Mouse (Mus musculus): ENCODE results near the gene Pik3r6. TPM values are rescaled to one million over a fixed set of nuclear protein-coding genes. Genes with fewer than 3 reads are reported as not detected.

The Pik3r6 gene
- polyA plus RNA-seq, 1 experiment from 2014 or later: 1.0 TPM

- no peaks in the 10 kb centered on the region for H3K36me3 ChIP-seq (ENCODE audit: control insufficient read depth, insufficient read depth)
- H3K4me3 ChIP-seq (ENCODE audit: low read depth, low read length): no peak overlapping the region
- no peaks in the 10 kb centered on the region for H3K4me1 ChIP-seq (replicated peaks; ENCODE audit: control insufficient read depth, insufficient read depth, low read length)
- no peaks in the 10 kb centered on the region for H3K9me3 ChIP-seq (ENCODE audit: control insufficient read depth)
- no peak overlapping the region for H3K9ac ChIP-seq (ENCODE audit: low read depth, low read length)
- no peak overlapping the region for H3K4me2 ChIP-seq (replicated peaks; ENCODE audit: low read depth)
- WGBS: 66% methylated on average over 6 of the region's 6 CpGs
- no peaks in the 10 kb centered on the region for H3K27me3 ChIP-seq (replicated peaks; ENCODE audit: control insufficient read depth, insufficient read depth, low read length)
- no peak for TF ChIP-seq CTCF (IDR thresholded peaks at IDR 0.05; ENCODE audit: low read depth)
- no peak for ATAC-seq
- no peak overlapping the region for H3K27ac ChIP-seq (ENCODE audit: low read depth, low read length)
These were observed 28.2 kb upstream of the Pik3r6 start for GRCm38 (mm10) chr11:68474600-68474999.

GRCm38 (mm10) chr11:68475676-68476075, 27.1 kb upstream of the Pik3r6 start:
- H3K9me3 ChIP-seq (ENCODE audit: control insufficient read depth): no peaks in the 10 kb centered on the region
- no peak overlapping the region for H3K9ac ChIP-seq (ENCODE audit: low read depth, low read length)
- no peaks in the 10 kb centered on the region for H3K4me1 ChIP-seq (replicated peaks; ENCODE audit: control insufficient read depth, insufficient read depth, low read length)
- H3K4me2 ChIP-seq (replicated peaks; ENCODE audit: low read depth): no peak overlapping the region
- H3K36me3 ChIP-seq (ENCODE audit: control insufficient read depth, insufficient read depth): no peaks in the 10 kb centered on the region
- no peak for ATAC-seq
- 69% methylated on average over 7 of the region's 7 CpGs for WGBS
- no peaks in the 10 kb centered on the region for H3K27me3 ChIP-seq (replicated peaks; ENCODE audit: control insufficient read depth, insufficient read depth, low read length)
- TF ChIP-seq CTCF (IDR thresholded peaks at IDR 0.05; ENCODE audit: low read depth): no peak
- no peak overlapping the region for H3K27ac ChIP-seq (ENCODE audit: low read depth, low read length)
- no peak overlapping the region for H3K4me3 ChIP-seq (ENCODE audit: low read depth, low read length)

- Histone ChIP-seq H3K4me2 (replicated peaks; ENCODE audit: low read depth) (no peak overlapping the region), H3K27ac (ENCODE audit: low read depth, low read length) (no peak overlapping the region), H3K4me1 (replicated peaks; ENCODE audit: control insufficient read depth, insufficient read depth, low read length) (no peaks in the 10 kb centered on the region), H3K4me3 (ENCODE audit: low read depth, low read length) (no peak overlapping the region), H3K27me3 (replicated peaks; ENCODE audit: control insufficient read depth, insufficient read depth, low read length) (no peaks in the 10 kb centered on the region), H3K36me3 (ENCODE audit: control insufficient read depth, insufficient read depth) (no peaks in the 10 kb centered on the region), H3K9ac (ENCODE audit: low read depth, low read length) (no peak overlapping the region), H3K9me3 (ENCODE audit: control insufficient read depth) (no peaks in the 10 kb centered on the region)
- no peak for ATAC-seq
- TF ChIP-seq CTCF (IDR thresholded peaks at IDR 0.05; ENCODE audit: low read depth): no peak
- WGBS: 71% methylated on average over 6 of the region's 6 CpGs
These were observed 25.2 kb upstream of the Pik3r6 start for GRCm38 (mm10) chr11:68477661-68478060.

- no peak for TF ChIP-seq CTCF (IDR thresholded peaks at IDR 0.05; ENCODE audit: low read depth)
- H3K27me3 ChIP-seq (replicated peaks; ENCODE audit: control insufficient read depth, insufficient read depth, low read length): no peaks in the 10 kb centered on the region
- H3K9me3 ChIP-seq (ENCODE audit: control insufficient read depth): no peaks in the 10 kb centered on the region
- 63% methylated on average over 3 of the region's 3 CpGs for WGBS
- no peaks in the 10 kb centered on the region for H3K4me1 ChIP-seq (replicated peaks; ENCODE audit: control insufficient read depth, insufficient read depth, low read length)
- H3K36me3 ChIP-seq (ENCODE audit: control insufficient read depth, insufficient read depth): no peaks in the 10 kb centered on the region
- ATAC-seq: no peak
- H3K4me3 ChIP-seq (ENCODE audit: low read depth, low read length): no peak overlapping the region
- H3K4me2 ChIP-seq (replicated peaks; ENCODE audit: low read depth): no peak overlapping the region
- H3K27ac ChIP-seq (ENCODE audit: low read depth, low read length): no peak overlapping the region
- H3K9ac ChIP-seq (ENCODE audit: low read depth, low read length): no peak overlapping the region
These were observed 24.2 kb upstream of the Pik3r6 start for GRCm38 (mm10) chr11:68478574-68478981.

GRCm38 (mm10) chr11:68480660-68481059, 22.2 kb upstream of the Pik3r6 start:
- H3K4me3 ChIP-seq (ENCODE audit: low read depth, low read length): no peak overlapping the region
- WGBS: 95% methylated on average over 4 of the region's 4 CpGs
- no peak overlapping the region for H3K27ac ChIP-seq (ENCODE audit: low read depth, low read length)
- H3K4me2 ChIP-seq (replicated peaks; ENCODE audit: low read depth): no peak overlapping the region
- H3K36me3 ChIP-seq (ENCODE audit: control insufficient read depth, insufficient read depth): no peaks in the 10 kb centered on the region
- peak; percentile 32 for TF ChIP-seq CTCF (IDR thresholded peaks at IDR 0.05; ENCODE audit: low read depth)
- H3K9ac ChIP-seq (ENCODE audit: low read depth, low read length): no peak overlapping the region
- H3K9me3 ChIP-seq (ENCODE audit: control insufficient read depth): no peaks in the 10 kb centered on the region
- no peaks in the 10 kb centered on the region for H3K4me1 ChIP-seq (replicated peaks; ENCODE audit: control insufficient read depth, insufficient read depth, low read length)
- no peak for ATAC-seq
- H3K27me3 ChIP-seq (replicated peaks; ENCODE audit: control insufficient read depth, insufficient read depth, low read length): no peaks in the 10 kb centered on the region

- Histone ChIP-seq H3K4me1 (replicated peaks; ENCODE audit: control insufficient read depth, insufficient read depth, low read length) (no peaks in the 10 kb centered on the region), H3K36me3 (ENCODE audit: control insufficient read depth, insufficient read depth) (no peaks in the 10 kb centered on the region), H3K9me3 (ENCODE audit: control insufficient read depth) (no peaks in the 10 kb centered on the region), H3K4me2 (replicated peaks; ENCODE audit: low read depth) (no peak overlapping the region), H3K9ac (ENCODE audit: low read depth, low read length) (no peak overlapping the region), H3K4me3 (ENCODE audit: low read depth, low read length) (no peak overlapping the region), H3K27me3 (replicated peaks; ENCODE audit: control insufficient read depth, insufficient read depth, low read length) (no peaks in the 10 kb centered on the region), H3K27ac (ENCODE audit: low read depth, low read length) (no peak overlapping the region)
- TF ChIP-seq CTCF (IDR thresholded peaks at IDR 0.05; ENCODE audit: low read depth): no peak
- ATAC-seq: no peak
These were observed 20.8 kb upstream of the Pik3r6 start for GRCm38 (mm10) chr11:68482001-68482400.

- 66% methylated on average over 6 of the region's 6 CpGs for WGBS
- ATAC-seq: no peak
- TF ChIP-seq CTCF (IDR thresholded peaks at IDR 0.05; ENCODE audit: low read depth): no peak
- no peak overlapping the region for H3K27ac ChIP-seq (ENCODE audit: low read depth, low read length)
- no peaks in the 10 kb centered on the region for H3K36me3 ChIP-seq (ENCODE audit: control insufficient read depth, insufficient read depth)
- H3K9ac ChIP-seq (ENCODE audit: low read depth, low read length): no peak overlapping the region
- H3K4me1 ChIP-seq (replicated peaks; ENCODE audit: control insufficient read depth, insufficient read depth, low read length): no peaks in the 10 kb centered on the region
- H3K27me3 ChIP-seq (replicated peaks; ENCODE audit: control insufficient read depth, insufficient read depth, low read length): no peaks in the 10 kb centered on the region
- H3K4me3 ChIP-seq (ENCODE audit: low read depth, low read length): no peak overlapping the region
- no peaks in the 10 kb centered on the region for H3K9me3 ChIP-seq (ENCODE audit: control insufficient read depth)
- H3K4me2 ChIP-seq (replicated peaks; ENCODE audit: low read depth): no peak overlapping the region
These were observed 19.6 kb upstream of the Pik3r6 start for GRCm38 (mm10) chr11:68483213-68483612.
